Mouse (Mus musculus) heart, postnatal 0 days (tissue): Measurements from ENCODE around the gene Usp21.

Experiments
- CTCF ChIP-seq: IDR thresholded peaks from 2 replicates; pipeline ENCODE4 v1.5.1; 2016; ENCODE audit warnings: antibody characterized with exemption, control low read depth, low read depth
- EP300 ChIP-seq: IDR thresholded peaks from 2 replicates; pipeline ENCODE4 v1.6.1; 2016; ENCODE audit warnings: antibody characterized with exemption, low read depth

DNA sequence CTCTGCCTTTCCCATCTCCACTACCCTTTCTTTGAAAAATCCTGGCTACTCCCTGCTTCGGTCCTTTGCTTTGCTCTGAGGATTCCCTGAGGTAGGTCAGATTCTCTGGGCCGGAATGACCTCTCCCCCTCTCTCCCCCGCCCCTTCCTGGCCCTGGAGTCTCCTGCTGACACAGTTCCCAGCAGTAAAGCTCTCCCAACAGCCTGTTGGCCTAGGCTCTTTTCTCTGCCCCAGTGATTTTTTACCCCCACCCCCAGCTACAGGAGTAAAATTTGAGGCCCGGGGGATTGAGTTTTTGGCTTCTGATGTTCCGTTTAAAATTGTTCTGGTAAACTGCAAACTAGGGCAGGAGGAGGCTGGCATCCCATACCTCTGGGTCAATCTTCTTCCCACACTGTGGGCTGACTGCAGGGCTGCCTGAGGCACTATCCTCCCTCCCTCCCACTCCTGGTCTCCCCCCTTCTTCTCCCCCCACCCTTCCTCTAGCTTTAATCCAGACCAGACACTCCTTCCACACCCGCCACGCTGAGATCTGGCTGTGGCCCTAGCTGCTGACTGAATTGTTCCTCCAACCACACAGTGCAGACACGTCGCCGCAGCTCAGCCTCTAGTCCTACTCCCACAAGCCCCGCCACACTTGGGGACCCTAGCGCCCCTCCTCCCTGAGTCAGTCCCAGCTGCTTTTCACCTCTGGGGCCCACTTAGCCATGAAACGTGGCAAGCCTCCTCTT lies 36.0 kb downstream of the Usp21 start:
- no peak for TF ChIP-seq CTCF
- no peak for TF ChIP-seq EP300
